1 mouse cellular context compared by ENCODE assay signal in the genomic region with DNA sequence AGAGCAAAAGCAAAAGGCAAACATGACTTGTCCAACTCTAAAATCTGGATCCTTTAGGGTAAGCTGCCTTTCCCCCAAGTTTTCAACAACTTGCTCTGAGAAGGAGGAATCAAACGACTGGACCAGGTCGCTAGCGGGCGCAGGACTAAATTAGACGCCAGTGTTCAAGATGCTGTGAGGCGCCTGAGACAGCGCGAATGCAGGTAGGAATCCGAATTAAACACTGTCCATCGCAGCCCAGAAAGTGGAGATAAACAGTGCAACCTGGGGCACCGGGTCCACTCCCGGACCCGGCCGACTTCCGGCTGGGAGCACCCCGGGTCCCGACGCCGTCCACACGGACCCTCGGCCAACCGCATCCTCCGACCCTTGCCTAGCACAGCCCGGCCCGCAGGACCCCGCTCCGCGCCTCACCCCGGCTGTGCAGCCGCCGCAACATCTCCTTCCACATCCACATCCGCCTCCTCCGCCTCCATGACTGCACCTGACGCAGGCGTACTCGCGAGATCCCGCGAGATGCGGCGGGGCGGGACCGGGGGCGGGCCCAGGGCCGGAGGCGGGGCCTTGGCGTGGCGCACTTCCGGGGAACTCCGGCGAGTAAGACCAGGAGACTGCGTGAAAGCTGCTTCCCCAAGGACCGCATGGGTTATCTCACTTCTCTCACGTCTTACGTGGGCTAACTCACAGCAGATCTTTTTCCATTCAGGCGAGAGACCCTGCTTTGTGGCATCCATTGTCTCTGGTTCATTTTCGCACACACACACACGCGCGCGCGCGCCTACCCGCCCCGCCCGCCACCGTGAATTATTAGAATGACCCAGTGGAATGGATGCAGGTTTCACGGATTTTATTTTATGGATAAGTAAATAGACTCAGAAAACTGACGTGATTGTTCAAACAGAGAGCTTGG.
A peak's percentile ranks its signal among the peaks of the same experiment; 100 is the strongest.
TF ChIP-seq lines count a peak whose summit lies in the region.

Gene Mysm1 (minus strand): TSS at position 511 of the 910 bp plus-strand sequence.

TF ChIP-seq in MEL, 35 proteins besides CTCF, POLR2A, EP300 and RAD21 (continued from another document):
- TF ChIP-seq SMC3 (IDR thresholded peaks at IDR 0.05; ENCODE audit: low read depth, low read length) (no peak), RCOR1 (IDR thresholded peaks at IDR 0.05; ENCODE audit: low read depth, low read length) (no peak), UBTF (IDR thresholded peaks at IDR 0.05; ENCODE audit: borderline replicate concordance, insufficient read depth, low read depth, low read length) (no peak), MEF2A (IDR thresholded peaks at IDR 0.05; ENCODE audit: extremely low read depth, insufficient replicate concordance, low read depth, low read length, poor library complexity, severe bottlenecking) (no peak), USF2 (IDR thresholded peaks at IDR 0.05; ENCODE audit: borderline replicate concordance in 1 of 2, insufficient read depth in 1 of 2, low read depth in 1 of 2, low read length in 2 of 2) (no peak), GATA1 (IDR thresholded peaks at IDR 0.05; ENCODE audit: low read depth, low read length) (peak; percentile 7; the same call in 1 of the 2 replicates), ZC3H11A (IDR thresholded peaks at IDR 0.05; ENCODE audit: low read depth, low read length) (no peak), NRF1 (IDR thresholded peaks at IDR 0.05; ENCODE audit: insufficient read depth, low read depth, low read length, poor library complexity, severe bottlenecking) (peak; percentile 67), SIN3A (IDR thresholded peaks at IDR 0.05; ENCODE audit: low read length) (peak; percentile 54), MXI1 (IDR thresholded peaks at IDR 0.05; ENCODE audit: low read depth, low read length) (peak; percentile 80)
